Mouse (Mus musculus) mesoderm, embryonic 11.5 days (tissue): ENCODE measurements at regions not wholly inside any gene's neighbourhood (a gene's known extent, or its start where the extent isn't known, plus 50 kb on each side); places are given as distances from the start of the nearest gene placed in this dataset.

Experiments
- DNase-seq: peaks from one replicate; pipeline ENCODE4 v3.0.0-alpha.2; 2012; ENCODE audit warnings: low read depth, low spot score

DNA sequence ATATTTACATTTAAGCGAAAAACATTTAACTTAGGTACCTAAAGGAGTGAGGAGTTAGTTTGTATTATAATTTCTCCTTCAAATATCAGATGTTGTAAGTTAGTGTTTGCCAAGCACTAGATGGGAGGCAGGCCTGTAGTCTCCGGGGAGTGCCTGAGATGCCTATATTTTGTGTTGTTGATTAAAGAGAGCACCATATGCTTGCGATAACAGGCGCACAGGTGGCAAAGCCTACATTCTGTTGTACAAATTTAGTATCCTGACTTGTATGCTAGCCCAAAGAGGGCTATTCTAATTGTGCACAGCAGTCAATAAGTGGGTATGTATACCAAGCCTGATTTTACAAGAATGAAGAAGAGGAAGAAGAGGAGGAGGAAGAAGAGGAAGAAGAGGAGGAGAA is 151.8 kb upstream of the Atxn1 start:
- DNase-seq, result no peak

DNA sequence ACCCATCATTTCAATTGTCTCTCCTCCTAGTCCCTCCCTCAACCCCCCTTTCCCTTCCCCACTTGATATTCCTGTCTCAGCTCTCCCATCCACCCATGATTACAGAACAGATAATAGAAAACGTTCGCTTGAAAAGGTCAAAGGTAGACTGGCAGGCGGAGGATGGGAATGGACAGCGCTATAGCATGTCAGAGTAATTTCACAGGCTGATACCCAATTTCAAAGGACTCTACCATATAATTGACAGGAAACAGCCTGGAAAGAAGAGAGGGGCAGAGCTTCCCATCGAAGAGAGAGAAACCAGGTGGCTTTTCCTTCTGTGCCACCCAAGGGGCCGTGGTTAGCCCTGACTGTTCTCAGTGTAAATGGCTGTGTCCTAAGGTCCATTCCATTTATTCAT is 140.2 kb upstream of the Atxn1 start:
- DNase-seq, result no peak

DNA sequence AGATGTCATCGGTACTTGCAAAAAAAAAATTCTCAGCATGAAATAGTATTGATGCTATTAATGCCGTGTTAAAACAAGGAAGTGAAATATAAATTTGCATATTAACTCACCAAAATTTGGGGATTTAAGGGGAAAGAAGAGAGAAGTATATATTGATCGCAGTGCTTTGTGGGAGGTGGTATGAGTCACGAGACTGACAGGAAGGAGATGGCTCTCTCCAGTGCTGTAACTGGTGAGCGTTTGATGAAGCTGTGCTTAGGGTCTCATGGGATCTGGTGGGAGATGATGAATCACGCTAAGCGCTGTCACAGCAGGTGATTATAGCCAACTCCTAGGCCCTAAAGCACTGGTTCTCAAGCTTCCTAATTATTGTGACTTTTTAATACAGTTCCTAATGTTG is 133.8 kb upstream of the Atxn1 start:
- DNase-seq, result no peak

DNA sequence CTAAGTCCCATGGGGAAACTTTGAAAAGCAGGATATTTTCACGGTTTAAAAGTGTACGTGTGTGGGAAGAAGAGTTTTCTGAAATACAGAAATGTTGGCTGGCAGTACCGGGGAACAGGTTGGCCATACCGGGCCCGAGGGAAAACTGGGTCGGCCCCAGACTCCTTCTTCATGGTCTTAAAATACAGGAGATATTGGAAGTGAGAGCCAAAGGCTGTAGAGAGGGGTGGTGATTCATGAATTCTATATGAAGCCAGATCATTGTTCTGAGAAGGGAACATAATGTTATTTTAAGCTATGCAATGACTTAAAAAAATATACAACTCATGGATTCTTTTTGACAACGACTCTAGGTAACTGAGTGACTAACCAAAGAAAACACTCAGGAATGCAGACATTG is 133.3 kb upstream of the Atxn1 start:
- no peak for DNase-seq

DNA sequence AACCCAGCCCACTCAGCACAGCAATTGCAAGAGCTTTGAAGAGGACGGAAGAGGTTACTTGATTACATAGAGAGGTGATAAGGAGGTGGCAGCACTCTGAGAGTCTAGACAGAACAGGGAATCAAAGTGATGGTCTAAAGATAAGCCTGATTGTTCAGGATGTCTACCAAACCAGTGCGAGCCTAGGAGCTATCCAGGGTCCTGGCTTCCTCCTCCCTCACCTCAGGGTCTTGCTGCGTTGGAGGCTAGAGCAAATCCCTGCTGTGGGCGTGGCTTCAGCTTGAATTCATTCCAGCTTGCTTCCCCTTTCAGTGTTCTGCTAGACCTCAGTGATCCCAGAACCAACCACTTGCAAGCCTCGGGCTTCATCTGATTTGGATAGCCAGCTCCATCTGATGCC is 132.2 kb upstream of the Atxn1 start:
- DNase-seq, result peak; percentile 90

DNA sequence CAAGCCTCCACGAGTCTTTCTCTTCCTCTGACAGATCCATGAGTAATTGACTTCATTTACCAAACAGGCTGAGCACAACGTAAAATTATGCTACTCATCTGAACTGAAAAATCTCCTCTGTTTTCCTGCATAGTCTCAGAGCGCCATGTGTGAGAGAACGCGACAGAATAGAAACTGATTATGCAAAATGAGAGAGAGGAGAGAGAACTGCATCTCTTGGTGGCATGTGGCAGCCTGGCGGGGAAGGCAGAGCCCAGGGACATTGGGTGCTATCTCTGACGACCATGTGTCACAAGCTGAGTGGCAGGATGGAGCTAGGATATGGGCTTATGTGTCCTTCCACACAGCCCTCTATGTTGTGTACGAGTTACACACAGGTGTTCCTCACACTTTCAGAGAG is 131.6 kb upstream of the Atxn1 start:
- no peak for DNase-seq

DNA sequence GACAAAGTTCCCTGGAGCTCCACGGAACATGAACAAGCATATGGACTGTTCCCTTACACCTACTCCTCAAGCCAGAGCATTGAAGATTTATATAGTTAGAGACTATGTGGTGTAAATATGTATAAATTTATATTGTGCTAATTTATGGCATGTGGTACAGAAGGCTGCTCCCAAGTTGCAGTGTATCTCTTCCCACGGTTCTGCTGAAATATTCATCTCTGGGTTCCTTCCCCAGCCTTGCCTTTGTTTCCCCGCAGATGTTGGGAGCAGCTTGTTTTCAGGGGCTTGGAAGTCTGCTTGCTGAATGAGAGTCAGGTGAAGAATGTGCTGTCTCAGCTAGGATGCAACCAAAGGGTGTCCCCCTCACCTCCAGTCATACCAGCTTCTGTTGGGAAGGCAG is 128.0 kb upstream of the Atxn1 start:
- DNase-seq, result no peak

DNA sequence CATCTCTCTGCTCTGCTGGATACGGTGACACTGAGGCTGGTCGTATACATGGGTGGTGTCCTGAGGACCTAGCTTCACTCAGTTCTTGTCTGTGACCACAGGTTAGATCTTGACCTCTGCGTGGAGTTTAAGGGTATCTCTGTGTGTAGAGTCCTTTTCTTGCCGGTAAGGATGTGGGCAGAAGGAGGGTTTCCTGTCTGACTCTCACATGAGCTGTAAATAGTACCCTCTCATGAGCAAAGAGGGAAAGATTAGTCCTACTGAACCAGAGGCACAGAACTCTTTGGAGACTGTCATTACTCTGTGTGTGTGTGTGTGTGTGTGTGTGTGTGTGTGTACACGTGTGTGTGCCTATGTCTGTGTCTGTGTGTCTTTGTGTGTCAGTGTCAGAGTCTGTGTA is 126.3 kb upstream of the Atxn1 start:
- DNase-seq, result no peak

DNA sequence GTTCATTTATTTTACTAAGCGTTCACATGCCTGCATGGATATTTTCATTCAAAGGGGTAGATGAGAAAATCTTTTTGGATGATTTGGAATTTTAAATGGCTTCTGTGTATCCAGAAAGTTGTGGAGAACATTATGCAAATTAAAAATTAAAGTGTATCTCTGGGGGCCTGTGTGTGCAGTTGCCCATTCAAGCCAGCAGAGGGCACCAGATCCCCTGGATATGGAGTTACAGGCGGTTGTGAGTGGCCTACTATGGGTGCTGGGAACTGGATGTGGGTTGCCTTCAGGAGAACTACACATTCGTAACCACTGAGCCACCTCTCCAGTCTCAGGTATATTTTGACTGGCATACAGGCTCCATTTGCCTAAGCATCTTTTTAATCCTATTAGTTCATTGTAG is 123.4 kb upstream of the Atxn1 start:
- no peak for DNase-seq

DNA sequence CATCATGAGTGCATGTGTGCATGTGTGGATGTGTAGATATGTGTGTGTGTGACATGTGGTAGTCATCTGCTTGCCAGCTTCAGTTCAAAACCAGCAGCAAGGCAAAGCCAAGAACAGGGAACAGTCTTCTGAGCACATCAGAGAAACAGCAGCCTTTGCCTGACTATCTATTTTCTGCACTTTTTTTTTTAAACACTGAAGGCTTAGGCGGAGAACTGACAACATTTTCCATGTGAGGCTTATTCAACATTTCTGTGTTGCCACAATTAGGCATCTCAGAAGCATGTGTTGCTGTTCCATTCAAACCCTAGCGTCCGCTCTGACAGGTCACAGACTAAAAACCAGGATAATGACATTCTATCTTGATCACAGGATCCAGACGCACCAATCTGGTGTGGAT is 122.9 kb upstream of the Atxn1 start:
- DNase-seq, result no peak

DNA sequence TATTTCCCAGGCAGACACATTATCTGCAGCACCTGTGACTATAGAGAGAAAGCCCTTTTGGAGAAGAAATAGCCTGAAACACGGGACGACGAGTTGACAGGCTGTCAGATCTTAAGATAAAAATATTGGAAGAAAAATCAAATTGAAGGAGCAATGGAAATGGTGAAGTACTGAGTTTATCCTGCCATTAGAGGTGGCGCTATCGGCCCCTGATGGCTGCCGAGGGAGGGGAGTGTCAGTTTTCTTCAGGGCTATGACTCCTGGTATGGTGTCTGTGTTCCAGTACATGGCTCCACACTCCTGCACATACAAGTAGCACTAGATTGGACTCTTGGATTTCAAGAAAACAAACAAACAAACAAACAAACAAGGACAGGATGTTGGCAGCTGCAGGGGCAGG is 112.1 kb upstream of the Atxn1 start:
- no peak for DNase-seq

DNA sequence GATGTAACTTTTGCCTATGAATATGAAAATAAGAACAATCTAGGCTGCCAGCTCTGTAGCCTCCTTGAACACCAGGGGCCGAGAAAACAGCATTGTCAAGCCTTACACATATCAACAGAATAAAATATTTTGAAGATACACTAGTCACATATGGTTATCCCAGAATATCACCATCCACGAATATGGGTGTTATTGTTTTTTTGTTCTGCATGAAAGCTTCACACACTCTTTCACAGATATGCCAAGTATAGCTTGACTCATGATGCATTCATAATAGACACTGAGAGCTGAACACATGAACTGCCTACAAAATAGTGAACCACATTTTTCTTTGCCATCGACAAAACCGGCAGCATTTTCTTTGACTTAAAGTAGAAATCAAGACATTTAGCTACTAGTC is 106.9 kb upstream of the Atxn1 start:
- DNase-seq, result no peak

DNA sequence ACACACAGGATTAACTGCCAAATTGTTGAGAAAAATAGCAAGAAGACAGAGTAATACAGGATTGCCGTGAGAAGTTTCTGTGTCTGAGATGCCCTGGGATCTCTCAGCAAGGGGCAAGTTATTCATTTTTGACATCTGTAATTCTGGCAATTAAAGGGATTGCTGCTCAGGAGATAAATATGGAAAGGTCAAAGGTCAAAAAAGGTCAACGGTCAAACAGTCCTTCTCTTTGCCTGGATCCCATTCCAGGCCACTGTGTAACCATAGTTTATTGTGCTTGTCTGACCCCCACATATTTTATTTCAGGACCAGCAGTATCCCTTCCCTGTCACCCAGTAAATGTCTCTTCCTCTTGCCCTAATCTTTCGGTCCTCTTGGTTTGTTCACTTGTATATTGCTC is 104.8 kb upstream of the Atxn1 start:
- DNase-seq, result peak; percentile 50

DNA sequence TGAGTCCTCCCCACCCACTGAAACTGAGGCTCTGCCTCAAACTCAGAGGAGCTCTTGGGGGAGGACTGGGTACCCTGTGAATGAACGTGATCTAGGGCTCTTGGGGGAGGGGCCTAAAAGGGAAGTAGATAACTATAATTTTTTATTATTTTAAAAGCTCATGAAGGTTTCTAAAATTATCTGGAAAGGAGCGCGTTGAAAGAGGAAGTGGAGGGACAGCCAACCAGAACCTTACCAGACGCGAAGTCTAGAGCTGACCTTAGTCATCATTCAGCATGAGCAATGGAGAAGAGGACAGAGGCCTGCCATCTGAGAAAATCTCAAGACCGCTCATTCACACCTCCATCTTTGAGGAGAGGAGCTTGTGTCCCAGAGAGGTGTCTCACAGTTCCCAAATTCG is 98.0 kb upstream of the Atxn1 start:
- no peak for DNase-seq

DNA sequence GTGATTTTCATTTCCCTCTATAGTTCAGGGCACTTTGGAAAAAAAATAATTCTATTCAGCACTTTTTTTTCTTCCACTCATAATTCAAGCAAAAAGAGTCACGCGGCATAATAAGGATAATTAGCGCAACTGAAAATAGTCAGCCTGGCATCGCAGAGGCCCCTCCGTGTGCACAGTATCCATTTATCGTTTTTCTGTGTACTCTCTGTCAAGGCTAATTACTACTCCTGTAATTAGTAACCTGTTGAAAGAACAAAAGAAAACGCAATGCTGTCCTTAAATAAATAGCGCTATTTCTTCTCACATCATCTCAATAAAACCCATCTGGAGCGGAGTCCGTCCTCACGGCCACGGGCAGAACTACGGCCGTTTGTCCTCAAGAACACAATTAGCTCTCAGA is 95.1 kb upstream of the Atxn1 start:
- DNase-seq, result no peak

DNA sequence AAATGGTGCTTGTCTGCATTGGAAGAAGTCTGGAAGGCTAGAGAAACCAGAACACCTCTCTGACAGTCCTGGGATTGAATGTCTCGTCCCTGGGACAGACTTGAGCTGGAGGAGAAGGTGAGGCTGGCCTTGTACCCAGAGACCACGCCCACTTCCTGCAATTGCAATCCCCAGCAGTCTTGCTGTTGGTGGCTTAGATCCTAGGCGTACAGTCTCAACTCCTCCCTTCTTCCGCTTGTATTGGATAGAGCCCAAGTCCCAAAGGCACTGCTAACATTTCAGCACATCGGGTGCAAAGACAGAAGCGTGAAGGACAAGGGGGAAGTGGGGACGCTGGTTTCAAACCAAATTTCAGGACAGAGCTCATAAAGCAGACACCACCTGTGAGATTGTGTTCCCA is 94.1 kb upstream of the Atxn1 start:
- peak; percentile 9 for DNase-seq

DNA sequence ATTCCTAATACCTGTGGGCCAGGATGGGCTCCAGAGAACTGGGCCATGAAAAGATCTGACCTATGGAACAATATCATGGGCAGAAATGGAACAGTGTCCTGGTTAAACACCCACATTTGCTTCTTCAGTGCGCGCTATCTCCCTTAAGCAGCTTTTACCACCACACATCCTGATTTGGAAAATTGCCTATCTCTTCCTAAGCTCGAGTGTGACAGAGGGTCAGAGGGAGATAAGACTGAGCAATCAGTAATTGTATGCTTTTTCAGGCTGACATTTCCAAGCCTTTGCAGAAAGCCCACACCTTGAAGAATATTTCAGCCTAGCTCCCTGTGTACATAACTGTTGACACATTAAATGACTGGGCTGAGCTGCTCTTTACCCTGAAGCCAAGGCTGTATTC is 93.5 kb upstream of the Atxn1 start:
- DNase-seq, result no peak

DNA sequence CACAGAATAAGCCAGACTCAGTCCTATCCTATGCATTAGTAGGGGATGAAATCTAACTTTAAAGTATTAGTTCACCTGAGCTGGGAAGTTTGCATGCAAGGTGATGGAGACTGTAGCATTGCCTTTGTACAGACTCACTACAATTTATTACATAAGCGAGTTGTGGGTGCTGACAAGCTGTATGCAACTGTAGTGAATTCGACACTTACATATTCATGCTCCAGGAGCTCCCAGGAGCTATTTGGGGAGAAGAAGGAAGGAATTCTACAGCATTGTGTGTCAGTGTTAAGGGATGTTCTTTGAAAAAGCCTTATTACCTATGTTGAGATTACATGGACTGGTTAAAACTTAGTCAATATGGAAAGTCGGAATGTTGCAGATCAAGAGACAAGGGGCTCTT is 90.6 kb upstream of the Atxn1 start:
- DNase-seq, result no peak

DNA sequence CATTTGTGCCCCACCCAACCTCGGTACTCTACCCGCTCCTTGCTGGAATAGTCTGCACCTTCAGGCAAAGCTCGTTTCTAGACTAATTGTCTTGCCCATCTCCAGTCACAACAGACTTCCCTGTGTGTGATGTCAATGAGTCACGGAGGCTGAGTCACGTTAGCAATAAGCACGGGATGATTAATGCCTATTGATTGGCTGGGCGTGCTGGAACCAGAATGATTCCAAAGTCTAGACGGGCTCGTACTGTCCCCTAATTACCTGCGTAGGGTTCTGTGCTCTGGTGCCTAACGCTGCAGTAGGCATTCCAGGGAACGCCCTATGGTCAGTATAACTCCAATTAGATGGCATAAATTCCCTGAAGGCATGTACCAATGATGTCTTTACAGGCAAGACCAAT is 78.8 kb upstream of the Atxn1 start:
- no peak for DNase-seq

DNA sequence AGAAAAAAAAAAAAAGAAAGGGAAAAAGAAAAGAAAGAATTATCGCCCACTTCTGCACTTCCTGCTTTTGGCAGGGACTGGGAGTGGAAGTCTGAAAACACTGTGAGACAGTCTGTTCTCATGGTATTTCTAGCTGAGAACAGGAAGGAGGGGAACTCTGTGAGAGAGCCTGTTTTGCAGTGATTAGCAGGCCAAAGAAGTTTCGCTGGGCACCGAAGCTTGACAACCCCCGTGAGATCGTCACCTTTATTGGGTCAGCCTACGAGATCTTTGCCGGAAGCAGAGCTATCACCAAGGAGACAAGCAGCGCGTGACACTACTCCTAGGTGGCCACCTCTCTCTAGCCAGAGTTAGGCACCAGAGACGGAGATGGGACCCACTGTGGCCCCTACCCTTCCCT is 78.2 kb upstream of the Atxn1 start:
- DNase-seq, result no peak

DNA sequence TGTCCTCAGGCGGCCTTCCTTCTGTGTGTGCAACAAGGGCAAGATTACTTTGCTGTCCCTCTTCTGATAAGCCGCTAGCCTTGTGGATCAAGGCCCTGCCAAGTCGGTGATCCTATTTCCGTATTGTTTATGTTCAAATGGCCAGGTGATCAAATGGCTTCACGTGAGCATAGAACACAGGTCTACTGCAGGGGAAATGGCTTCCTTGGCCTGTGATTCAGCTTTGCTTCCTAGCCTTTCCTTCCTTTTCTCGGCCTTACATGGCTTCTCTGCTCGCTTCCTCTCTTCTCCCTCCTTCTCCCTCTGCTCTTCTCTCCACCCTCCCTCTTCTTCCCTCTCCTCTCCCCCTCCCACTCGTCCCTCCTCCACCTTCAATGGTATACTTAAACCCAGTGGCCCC is 77.4 kb upstream of the Atxn1 start:
- no peak for DNase-seq

DNA sequence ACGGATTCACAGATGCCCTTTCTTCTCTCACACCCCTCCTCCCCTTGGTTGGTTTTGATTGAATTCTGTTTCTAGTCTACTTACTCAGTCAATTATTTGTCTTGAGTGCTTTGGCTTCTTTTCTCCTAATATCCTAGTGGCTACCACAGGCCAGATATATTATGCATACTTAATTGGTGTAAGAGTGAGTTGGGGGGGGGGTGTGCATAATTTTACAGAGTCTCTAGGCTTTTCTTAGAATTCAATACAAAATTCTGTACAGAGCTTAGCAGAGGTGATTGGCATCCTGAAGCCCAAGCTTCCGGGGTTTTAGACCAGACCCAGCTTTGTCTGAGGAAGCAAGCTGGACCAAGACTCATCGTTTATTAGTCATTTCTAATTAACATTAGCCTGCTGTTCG is 76.7 kb upstream of the Atxn1 start:
- no peak for DNase-seq

DNA sequence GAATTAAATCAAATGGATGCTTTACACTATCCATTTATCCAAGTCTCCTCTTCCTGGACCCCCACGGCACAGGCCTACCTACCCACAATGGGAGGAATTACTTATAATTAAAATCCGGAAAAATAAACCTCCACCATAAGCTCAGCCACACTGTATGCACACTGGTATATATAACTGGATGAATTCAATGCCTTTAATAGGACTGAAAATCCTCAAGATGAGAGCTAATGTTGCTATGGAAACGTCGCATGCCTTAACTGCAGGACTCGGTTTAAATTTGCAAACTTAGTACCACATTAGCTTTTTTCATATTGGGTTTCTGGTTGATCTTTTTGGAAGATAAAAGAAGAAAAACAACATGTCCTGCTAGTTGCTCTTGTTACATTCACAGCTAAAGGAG is 75.3 kb upstream of the Atxn1 start:
- DNase-seq, result no peak

DNA sequence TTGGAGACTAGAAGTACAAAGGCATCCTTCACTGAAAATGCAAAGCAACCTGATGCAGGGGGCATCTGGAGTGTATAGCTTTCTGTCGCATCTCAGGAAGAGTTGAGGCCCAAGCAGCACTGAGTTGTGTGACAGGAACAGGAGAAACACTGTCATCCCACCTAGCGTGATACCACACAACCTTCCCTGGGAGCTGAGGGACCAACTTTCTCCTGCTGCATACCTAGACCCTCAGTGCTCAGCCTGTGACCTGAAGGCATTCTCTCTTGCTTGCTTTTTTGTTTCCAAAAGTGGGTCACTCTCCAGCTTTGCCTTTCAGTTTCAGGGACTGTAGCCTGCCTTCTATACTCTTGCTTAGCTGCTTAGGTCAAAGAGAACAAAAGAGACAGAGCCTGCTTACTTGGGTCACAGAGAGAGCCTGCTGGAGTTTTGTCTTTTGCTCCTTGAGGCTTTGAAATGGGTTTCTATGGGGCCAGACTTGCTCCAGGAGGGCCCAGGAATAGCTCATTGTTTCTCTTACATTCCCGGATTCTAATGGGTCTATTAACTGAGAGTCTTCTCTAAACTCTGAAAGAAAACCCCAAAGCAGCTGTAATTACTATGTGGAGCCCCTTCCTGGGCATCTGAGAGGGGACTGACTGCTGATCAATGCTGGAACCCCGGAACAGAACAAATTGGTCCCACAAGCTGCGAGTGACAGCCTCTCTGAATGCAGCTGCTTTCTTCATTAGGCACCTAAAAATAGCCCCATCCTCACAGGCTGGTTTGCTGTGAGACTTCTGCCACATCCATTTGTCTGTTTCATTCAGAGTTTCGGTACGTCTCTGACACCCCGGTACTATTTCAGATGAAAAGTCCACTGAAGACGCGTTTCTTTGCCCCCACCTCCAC is 73.9 kb upstream of the Atxn1 start:
- DNase-seq, result no peak
